Mouse (Mus musculus): ENCODE data around the gene Cdhr2. TPM values are rescaled to one million over a fixed set of nuclear protein-coding genes. Genes with fewer than 3 reads are reported as not detected.

The Cdhr2 gene
- total and polyA plus RNA-seq, 3 experiments, result not detected

DNA sequence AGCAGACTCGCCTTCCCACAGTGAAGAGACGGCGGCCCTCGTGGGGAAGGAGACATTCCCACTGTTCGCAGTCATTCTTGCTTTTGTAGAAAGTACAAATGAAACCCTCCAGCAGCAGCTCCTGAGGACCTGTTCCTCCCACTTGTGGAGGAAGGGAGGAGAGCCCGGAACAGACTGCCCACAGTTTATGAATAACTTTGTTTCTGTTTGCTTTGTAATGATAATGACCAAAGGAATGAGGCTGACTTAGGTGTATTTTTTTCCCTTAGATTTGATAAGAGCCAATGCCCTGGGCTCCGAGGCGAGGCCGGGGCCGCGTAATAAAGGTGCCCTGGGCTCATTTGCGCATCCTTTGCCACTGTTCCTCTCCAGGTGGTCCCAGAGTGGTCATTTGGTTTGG lies 39.9 kb upstream of the Cdhr2 start:
- no peaks in the 10 kb centered on the region for H3K79me2 ChIP-seq (ENCODE audit: control insufficient read depth, insufficient read depth, low read length, poor library complexity)
- no peaks in the 10 kb centered on the region for H3K9me3 ChIP-seq (replicated peaks; ENCODE audit: insufficient read depth, low read length)
- H3K36me3 ChIP-seq (ENCODE audit: control insufficient read depth in 1 of 2, insufficient read depth in 2 of 2, low read length in 2 of 2), result peaks cover 0 to 9% of the 10 kb centered on the region in 2 experiments; a peak in 2 of 4 replicates
- no peak overlapping the region for H3K9ac ChIP-seq (ENCODE audit: control insufficient read depth, low read depth, low read length, poor library complexity, severe bottlenecking)
- no peaks in the 10 kb centered on the region for H3K4me1 ChIP-seq (ENCODE audit: control insufficient read depth in 1 of 2, insufficient read depth in 2 of 2, low read length in 2 of 2)
- H3K27ac ChIP-seq (ENCODE audit: control insufficient read depth, low read depth, low read length), result no peak overlapping the region
- TF ChIP-seq MEF2A (IDR thresholded peaks at IDR 0.05; ENCODE audit: extremely low read depth, insufficient replicate concordance, low read depth, low read length, poor library complexity, severe bottlenecking), result no peak
- TF ChIP-seq BHLHE40 (IDR thresholded peaks at IDR 0.05; ENCODE audit: borderline replicate concordance, low read depth, low read length), result no peak
- TF ChIP-seq MAFK (IDR thresholded peaks at IDR 0.05; ENCODE audit: borderline replicate concordance, low read depth, low read length), result no peak
- DNase-seq (ENCODE audit: low read depth, low spot score), result no peak
- no peak overlapping the region for H3K4me3 ChIP-seq (ENCODE audit: control insufficient read depth in 1 of 2, insufficient read depth in 1 of 2, low read depth in 2 of 2, low read length in 2 of 2)
- H3K27me3 ChIP-seq (ENCODE audit: control insufficient read depth in 1 of 2, insufficient read depth in 2 of 2, low read length in 2 of 2), result no peaks in the 10 kb centered on the region

DNA sequence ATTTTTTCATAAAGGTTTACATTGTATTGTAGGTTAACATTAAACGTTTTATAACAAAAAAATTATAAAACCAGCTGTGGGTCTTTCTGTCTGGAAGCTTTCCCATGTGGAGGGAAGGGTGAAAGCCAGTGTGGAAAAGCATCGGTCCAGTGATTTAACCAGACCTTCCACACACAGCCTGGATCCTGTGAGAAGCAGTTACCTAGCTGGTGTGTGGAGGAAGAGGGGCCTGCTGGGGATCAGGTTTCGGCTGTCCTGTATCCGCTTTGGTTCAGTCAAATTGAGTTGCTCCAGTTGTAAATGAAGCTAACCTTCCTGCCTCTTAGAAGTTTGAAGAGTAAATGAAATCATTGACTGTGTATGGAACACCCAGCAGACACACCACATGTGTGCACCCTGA lies 37.3 kb upstream of the Cdhr2 start:
- H3K9me3 ChIP-seq (replicated peaks; ENCODE audit: insufficient read depth, low read length), result no peaks in the 10 kb centered on the region
- no peak for DNase-seq (ENCODE audit: low read depth, low spot score)
- peaks cover 0 to 1% of the 10 kb centered on the region in 2 experiments; a peak in 1 of 4 replicates for H3K36me3 ChIP-seq (ENCODE audit: control insufficient read depth in 1 of 2, insufficient read depth in 2 of 2, low read length in 2 of 2)

DNA sequence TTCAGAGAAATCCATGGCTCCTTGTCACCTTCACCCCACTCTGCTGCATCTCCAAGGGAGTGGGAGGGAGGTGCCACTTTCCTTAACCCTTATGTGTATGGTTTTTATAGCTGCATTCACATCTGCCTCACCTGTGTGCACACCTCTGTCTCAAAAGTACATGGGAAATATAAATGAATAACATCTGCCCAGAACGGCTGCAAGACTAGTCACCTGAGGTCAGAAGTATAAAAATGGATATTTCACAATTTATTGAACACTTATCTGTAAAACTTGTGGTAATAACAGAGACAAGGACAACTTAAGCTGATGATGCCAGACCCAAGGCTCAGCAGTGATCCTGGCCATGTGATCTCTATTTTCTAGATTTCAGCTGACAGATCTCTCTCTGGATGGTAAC lies 36.8 kb upstream of the Cdhr2 start:
- peaks cover 0 to 1% of the 10 kb centered on the region in 2 experiments; a peak in 1 of 4 replicates for H3K36me3 ChIP-seq (ENCODE audit: control insufficient read depth in 1 of 2, insufficient read depth in 2 of 2, low read length in 2 of 2)
- H3K27ac ChIP-seq (ENCODE audit: control insufficient read depth, low read depth, low read length), result no peak overlapping the region
- H3K9me3 ChIP-seq (replicated peaks; ENCODE audit: insufficient read depth, low read length), result no peaks in the 10 kb centered on the region
- DNase-seq (ENCODE audit: low read depth, low spot score), result no peak
- H3K4me1 ChIP-seq (ENCODE audit: control insufficient read depth in 1 of 2, insufficient read depth in 2 of 2, low read length in 2 of 2), result no peaks in the 10 kb centered on the region
- H3K4me3 ChIP-seq (ENCODE audit: control insufficient read depth in 1 of 2, insufficient read depth in 1 of 2, low read depth in 2 of 2, low read length in 2 of 2), result no peak overlapping the region
- no peaks in the 10 kb centered on the region for H3K27me3 ChIP-seq (ENCODE audit: control insufficient read depth in 1 of 2, insufficient read depth in 2 of 2, low read length in 2 of 2)
- no peak overlapping the region for H3K9ac ChIP-seq (ENCODE audit: control insufficient read depth, low read depth, low read length, poor library complexity, severe bottlenecking)
- H3K79me2 ChIP-seq (ENCODE audit: control insufficient read depth, insufficient read depth, low read length, poor library complexity), result no peaks in the 10 kb centered on the region
- TF ChIP-seq NRF1 (IDR thresholded peaks at IDR 0.05; ENCODE audit: insufficient read depth, low read depth, low read length, poor library complexity, severe bottlenecking) (no peak), ELF1 (IDR thresholded peaks at IDR 0.05; ENCODE audit: low read depth, low read length) (no peak), JUND (IDR thresholded peaks at IDR 0.05; ENCODE audit: low read depth, low read length) (no peak), USF2 (IDR thresholded peaks at IDR 0.05; ENCODE audit: borderline replicate concordance in 1 of 2, insufficient read depth in 1 of 2, low read depth in 1 of 2, low read length in 2 of 2) (no peak), MYB (IDR thresholded peaks at IDR 0.05; ENCODE audit: low read depth, low read length) (no peak)

More for the DNA sequence above, 37.3 kb upstream of the Cdhr2 start:
- no peak overlapping the region for H3K4me3 ChIP-seq (ENCODE audit: control insufficient read depth in 1 of 2, insufficient read depth in 1 of 2, low read depth in 2 of 2, low read length in 2 of 2)
- no peak overlapping the region for H3K27ac ChIP-seq (ENCODE audit: control insufficient read depth, low read depth, low read length)
- H3K4me1 ChIP-seq (ENCODE audit: control insufficient read depth in 1 of 2, insufficient read depth in 2 of 2, low read length in 2 of 2), result no peaks in the 10 kb centered on the region
- TF ChIP-seq ZC3H11A (IDR thresholded peaks at IDR 0.05; ENCODE audit: low read depth, low read length) (no peak), ETS1 (IDR thresholded peaks at IDR 0.05; ENCODE audit: low read depth, low read length) (no peak), ZMIZ1 (IDR thresholded peaks at IDR 0.05; ENCODE audit: low read depth, low read length) (no peak), TCF12 (IDR thresholded peaks at IDR 0.05; ENCODE audit: low read depth, low read length) (no peak), TAL1 (IDR thresholded peaks at IDR 0.05; ENCODE audit: low read length) (no peak), MEF2A (IDR thresholded peaks at IDR 0.05; ENCODE audit: extremely low read depth, insufficient replicate concordance, low read depth, low read length, poor library complexity, severe bottlenecking) (no peak), ZNF384 (IDR thresholded peaks at IDR 0.05; ENCODE audit: low read depth, low read length) (no peak), POLR2AphosphoS5 (IDR thresholded peaks at IDR 0.05; ENCODE audit: borderline replicate concordance, low read depth, low read length) (no peak), USF1 (IDR thresholded peaks at IDR 0.05; ENCODE audit: low read depth, low read length) (no peak), NRF1 (IDR thresholded peaks at IDR 0.05; ENCODE audit: insufficient read depth, low read depth, low read length, poor library complexity, severe bottlenecking) (no peak), NELFE (IDR thresholded peaks at IDR 0.05; ENCODE audit: low read depth, low read length) (no peak), MYC (IDR thresholded peaks at IDR 0.05; ENCODE audit: low read depth, low read length) (no peak), RCOR1 (IDR thresholded peaks at IDR 0.05; ENCODE audit: low read depth, low read length) (no peak), ZKSCAN1 (IDR thresholded peaks at IDR 0.05; ENCODE audit: low read depth, low read length) (no peak), UBTF (IDR thresholded peaks at IDR 0.05; ENCODE audit: borderline replicate concordance, insufficient read depth, low read depth, low read length) (no peak), POLR2A (IDR thresholded peaks at IDR 0.05; ENCODE audit: control insufficient read depth in 1 of 2, insufficient read depth in 1 of 2, low read depth in 1 of 2, low read length in 2 of 2, poor library complexity in 1 of 2) (no peak), USF2 (IDR thresholded peaks at IDR 0.05; ENCODE audit: borderline replicate concordance in 1 of 2, insufficient read depth in 1 of 2, low read depth in 1 of 2, low read length in 2 of 2) (no peak), CHD1 (IDR thresholded peaks at IDR 0.05; ENCODE audit: low read depth, low read length) (no peak), MYB (IDR thresholded peaks at IDR 0.05; ENCODE audit: low read depth, low read length) (no peak)
- H3K79me2 ChIP-seq (ENCODE audit: control insufficient read depth, insufficient read depth, low read length, poor library complexity), result no peaks in the 10 kb centered on the region
- H3K27me3 ChIP-seq (ENCODE audit: control insufficient read depth in 1 of 2, insufficient read depth in 2 of 2, low read length in 2 of 2), result no peaks in the 10 kb centered on the region
- no peak overlapping the region for H3K9ac ChIP-seq (ENCODE audit: control insufficient read depth, low read depth, low read length, poor library complexity, severe bottlenecking)

All from MEL (cell line).